Mouse (Mus musculus): Measurements from ENCODE around the gene Sap25.

GRCm38 (mm10) chr5:137601365-137601729, 39.8 kb upstream of the Sap25 start:
- TF ChIP-seq FLI1 (IDR thresholded peaks at IDR 0.05; ENCODE audit: low read length) (no peak), GATA1 (IDR thresholded peaks at IDR 0.05; ENCODE audit: borderline replicate concordance, low read length) (no peak)
